Mouse (Mus musculus) neutrophil, adult 5-6 weeks (primary cell): ENCODE results near the gene Trmt1. TPM values are rescaled to one million over a fixed set of nuclear protein-coding genes. Genes with fewer than 3 reads are reported as not detected.
A peak's percentile ranks its signal among the peaks of the same experiment; 100 is the strongest.
"Not testable (repeated sequence)": the region's sequence is repeated elsewhere in the genome, so short reads cannot be mapped to it uniquely, and the experiment has no call there.

Experiments used
- ATAC-seq: fragments of 151-379, 151-347 bp; 2 replicates; pipeline ENCODE4 v1.8.0; 2017; ENCODE audit warnings: mild to moderate bottlenecking, moderate TSS enrichment; ENCODE audit not compliant: insufficient number of reproducible peaks, poor library complexity, low FRiP score, severe bottlenecking; ENCODE audit errors: extremely low read depth
- total RNA-seq: library from RNA; stranded (forward); fragments of 200-1000 nt; gene quantifications from 2 replicates; pipeline ENCODE4 v1.2.3, GENCODE M21; 2017

The Trmt1 gene
- total RNA-seq, 1 experiment from 2014 or later: 83.2 TPM

GRCm38 (mm10) chr8:84657203-84657602 is 28.9 kb upstream of the Trmt1 start:
- ATAC-seq: no peak

DNA sequence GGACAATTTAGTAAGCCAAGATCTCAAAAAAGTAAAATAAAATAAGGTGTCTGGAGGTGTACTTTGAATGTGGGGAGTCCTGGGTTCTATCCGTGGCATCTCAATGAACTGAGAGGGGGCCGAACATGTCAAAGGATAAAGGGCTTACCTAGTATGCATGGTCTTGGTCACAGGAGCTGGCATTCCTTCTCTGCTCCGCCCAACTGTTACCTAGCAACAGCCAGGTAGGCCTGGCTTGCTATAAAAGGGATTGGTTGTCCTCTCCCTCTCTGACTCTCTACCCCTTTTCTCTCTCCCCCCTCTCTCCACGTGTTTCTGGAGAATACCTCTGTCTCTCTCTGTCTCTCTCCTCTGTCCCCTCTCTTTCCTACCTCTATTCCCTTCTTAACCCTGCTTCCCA is 28.4 kb upstream of the Trmt1 start:
- ATAC-seq: no peak

DNA sequence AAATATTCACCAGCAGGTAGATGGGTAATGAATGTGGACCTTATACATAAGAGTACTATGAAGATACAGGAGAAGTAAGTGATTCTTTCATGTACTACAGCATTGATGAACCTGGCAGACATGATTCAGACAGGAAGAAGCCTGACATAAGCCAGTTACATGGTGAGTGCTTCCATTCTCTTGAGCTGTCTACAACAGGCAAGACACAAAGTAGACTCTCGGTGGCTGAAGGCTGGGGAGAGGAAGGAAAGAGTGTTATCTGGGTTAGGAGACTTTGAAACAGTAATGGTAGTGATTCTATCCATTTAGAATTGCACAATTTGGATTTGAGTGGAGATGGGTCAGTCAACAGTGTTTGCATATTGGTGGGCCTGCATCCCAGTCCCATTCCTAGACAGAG is 27.2 kb upstream of the Trmt1 start:
- ATAC-seq: no peak

GRCm38 (mm10) chr8:84659936-84660818 is 25.9 kb upstream of the Trmt1 start:
- ATAC-seq: no peak

- ATAC-seq: no peak
These were observed 25.2 kb upstream of the Trmt1 start for GRCm38 (mm10) chr8:84660819-84661457.

GRCm38 (mm10) chr8:84661458-84661871 is 24.6 kb upstream of the Trmt1 start:
- ATAC-seq: peak; percentile 55

DNA sequence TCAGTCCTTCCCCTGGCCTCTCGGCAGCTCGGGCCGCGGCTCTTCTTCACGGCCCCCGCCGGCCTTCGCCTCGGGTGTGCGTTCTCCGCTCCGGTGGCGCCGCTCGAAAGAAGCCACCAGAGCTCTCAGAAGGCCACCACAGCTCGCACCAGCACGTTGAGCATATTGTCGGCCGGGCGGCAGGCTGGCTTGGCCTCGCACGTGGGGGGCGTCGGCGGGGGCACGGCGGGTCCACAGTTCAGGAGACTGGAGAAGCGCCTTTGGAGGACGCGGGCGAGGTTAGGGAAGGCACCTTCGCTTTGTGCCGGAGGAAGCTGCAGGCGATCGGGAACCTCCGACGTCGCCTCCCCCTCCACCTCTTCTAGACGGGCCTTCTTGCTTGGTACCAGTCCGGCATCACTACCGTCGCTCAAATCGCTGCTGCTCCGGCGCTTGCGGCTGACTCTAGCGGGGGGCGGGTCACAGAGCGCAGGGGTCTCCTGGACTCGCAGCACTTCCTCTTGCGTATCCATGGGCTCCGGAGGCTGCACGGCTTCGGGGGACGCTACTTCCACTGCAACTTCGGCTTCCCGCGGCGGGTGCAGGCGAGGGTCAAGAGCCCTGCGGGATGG is 24.0 kb upstream of the Trmt1 start:
- ATAC-seq: no peak

GRCm38 (mm10) chr8:84662581-84663065 is 23.5 kb upstream of the Trmt1 start, which contains the start of gene Ier2:
Ier2 (minus strand) TSS chr8:84662852.
- ATAC-seq: peak; percentile 49

GRCm38 (mm10) chr8:84663483-84664327 is 22.4 kb upstream of the Trmt1 start:
- ATAC-seq: peak; percentile 55

- peak; percentile 38 for ATAC-seq
These were observed 21.3 kb upstream of the Trmt1 start for GRCm38 (mm10) chr8:84664566-84665384.

DNA sequence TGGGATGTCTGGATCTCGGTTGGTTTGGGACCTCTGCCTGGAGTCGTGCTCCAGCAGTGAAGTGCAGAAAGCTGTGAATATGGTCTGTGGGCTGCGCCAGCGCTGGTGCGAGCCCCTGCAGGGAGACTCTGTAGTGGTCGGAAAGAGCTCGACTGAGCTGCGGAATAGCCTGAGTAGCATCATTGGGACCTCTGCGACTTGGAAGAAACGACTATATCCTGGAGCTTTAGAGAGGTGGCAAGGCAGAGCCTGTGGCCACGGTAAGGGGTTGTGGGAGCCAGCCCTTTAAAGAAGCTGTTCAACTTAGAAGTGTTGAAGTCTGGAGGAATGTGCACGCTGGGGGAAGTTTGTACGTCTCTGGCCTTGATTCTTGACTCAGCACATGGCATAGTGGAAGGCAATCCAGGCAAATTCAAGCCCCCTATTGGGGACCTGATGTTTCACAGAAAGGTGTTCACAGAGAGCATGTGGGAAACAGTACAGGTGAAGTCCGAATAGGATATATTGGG is 20.7 kb upstream of the Trmt1 start:
- no peak for ATAC-seq

- ATAC-seq: no peak
These were observed 18.0 kb upstream of the Trmt1 start for GRCm38 (mm10) chr8:84668081-84668480.

DNA sequence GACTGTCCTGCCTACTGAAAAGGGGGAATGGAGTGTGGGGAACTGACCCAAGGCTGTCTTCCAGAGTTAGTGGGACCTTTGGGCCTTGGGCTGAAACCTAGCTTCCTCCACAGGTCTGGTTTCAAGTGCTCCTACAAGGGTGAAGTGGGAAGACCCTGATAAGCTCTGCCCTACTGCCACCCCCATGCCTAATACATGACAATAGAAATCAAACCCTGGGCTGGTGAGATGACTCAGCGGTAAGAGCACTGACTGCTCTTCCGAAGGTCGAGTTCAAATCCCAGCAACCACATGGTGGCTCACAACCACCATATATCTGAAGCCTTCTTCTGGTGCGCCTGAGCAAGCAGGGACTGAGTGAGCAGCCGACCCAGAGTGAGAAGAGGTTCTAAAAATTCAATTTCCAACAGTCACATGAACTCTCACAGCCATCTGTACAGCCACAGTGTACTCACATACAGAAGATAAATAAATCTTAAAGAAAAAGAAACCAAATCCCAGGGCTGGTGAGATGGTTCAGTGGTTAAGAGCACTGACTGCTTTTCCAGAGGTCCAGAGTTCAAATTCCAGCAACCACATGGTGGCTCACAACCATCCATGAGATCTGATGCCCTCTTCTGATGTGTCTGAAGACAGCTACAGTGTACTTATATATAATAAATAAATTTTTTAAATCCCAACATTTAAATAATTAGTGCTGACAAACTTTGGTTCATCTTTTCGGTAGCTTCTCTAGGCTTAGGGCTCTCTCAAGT is 17.2 kb upstream of the Trmt1 start:
- ATAC-seq: no peak

GRCm38 (mm10) chr8:84670295-84671006 is 15.7 kb upstream of the Trmt1 start:
- ATAC-seq: not testable (repeated sequence)

GRCm38 (mm10) chr8:84677305-84677704 is 8.8 kb upstream of the Trmt1 start:
- no peak for ATAC-seq

DNA sequence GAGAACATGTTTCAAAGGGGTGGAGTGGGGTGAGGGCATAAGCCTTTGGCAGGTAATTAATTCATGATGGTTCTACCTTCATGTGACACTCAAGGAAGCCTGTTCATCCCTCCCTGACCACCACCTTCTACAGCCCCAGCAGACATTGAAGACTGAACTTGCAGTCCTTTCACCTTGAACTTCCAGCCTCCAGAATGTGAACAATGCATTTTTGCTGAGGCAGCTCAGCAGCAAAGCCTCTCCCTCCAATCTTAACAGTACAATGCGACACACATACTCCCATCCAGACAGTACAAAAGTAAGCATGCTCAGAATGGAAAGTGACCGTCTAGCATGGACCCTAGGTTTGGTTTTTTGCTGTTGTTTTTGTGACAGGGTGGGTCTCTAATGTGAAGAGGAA is 4.6 kb upstream of the Trmt1 start:
- no peak for ATAC-seq

DNA sequence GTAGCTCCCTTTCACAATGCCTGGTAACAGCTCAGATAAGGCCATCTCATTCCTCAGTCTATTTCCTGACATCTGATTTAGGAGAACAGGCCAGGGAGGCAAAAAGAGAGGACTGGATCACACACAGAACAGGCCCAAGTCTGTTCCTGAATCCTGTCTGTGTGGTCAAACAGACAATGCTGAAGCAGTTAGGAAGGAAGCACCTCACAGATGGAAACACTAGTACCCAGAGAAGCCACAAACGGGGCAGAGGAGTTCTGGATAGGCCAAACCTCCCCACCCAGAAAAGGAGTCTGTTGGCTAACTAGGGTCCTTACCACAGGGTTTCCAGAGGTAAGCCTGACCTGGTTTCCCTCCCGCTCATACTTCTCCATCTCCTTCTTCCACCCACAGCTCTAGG is 3.9 kb upstream of the Trmt1 start:
- ATAC-seq: no peak
